Mouse (Mus musculus): ENCODE data around the gene Tnfrsf1a. TPM values are rescaled to one million over a fixed set of nuclear protein-coding genes. Genes with fewer than 3 reads are reported as not detected.
A peak's percentile ranks its signal among the peaks of the same experiment; 100 is the strongest.
"Not testable (repeated sequence)": the region's sequence is repeated elsewhere in the genome, so short reads cannot be mapped to it uniquely, and the experiment has no call there.

Tnfrsf1a gene
- polyA plus RNA-seq (2014; fragmentation: Nextera tagmentation; extraction: Ambion mirVana) = 19.0 and 19.2 TPM in 2 replicates

DNA sequence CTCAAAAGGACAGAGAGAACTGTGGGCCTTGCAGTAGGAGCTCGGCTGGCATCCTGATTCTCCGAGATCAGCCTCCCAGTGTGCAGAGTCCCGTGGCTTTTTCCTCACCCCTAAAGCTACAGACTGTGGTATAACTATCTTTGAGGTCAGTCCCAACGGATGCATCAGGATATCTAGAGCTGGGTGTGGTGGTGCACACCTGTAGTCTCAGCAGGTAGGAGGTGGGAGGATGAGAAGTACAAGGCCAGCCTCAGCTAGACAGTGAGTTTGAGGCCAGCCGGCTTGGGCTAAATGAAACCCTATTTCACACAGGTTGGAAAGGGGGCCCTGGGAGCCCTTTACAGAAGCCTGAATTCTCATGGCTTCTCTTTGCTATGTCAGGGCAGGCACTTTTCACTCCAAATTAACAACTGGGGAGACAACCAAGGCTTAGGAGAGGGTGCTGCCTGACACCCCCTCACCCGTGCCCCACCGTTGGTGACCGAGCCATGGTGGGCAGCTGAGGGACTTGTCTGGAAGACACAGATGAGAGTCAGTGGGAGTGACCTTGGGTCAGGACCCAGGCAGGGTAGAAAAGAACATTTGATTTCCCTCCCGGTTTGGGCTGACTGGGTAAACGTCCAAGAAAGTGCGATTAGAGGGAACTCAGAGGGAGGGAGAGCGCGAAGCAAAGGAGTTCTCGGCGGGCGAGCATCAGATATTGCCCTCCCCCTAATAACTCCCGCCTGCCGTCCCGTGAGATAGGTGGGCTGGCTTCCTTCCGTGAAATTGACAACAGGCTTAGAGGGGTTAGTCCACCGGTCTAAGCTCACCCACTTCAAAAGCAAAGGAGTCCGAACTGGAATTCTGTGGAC, at the start of gene Tnfrsf1a:
TSS of gene Tnfrsf1a (plus strand) at position 642 of the 854 bp plus-strand sequence.
- peak within 1 kb of the TSS; percentile 89 for H3K4me2 ChIP-seq
- H3K4me3 ChIP-seq (ENCODE audit: low read depth, low read length) = peak within 1 kb of the TSS; percentile 49
- no peaks in the 10 kb centered on the region for H3K36me3 ChIP-seq (ENCODE audit: control insufficient read depth, insufficient read depth, low read length)
- no peaks in the 10 kb centered on the region; the same call in 1 of the 2 replicates for H3K27me3 ChIP-seq (ENCODE audit: control insufficient read depth, insufficient read depth, low read length)
- peak; percentile 28 for ATAC-seq (ENCODE audit: low FRiP score)
- H3K9me3 ChIP-seq (ENCODE audit: control insufficient read depth, low read length) = no peaks in the 10 kb centered on the region
- WGBS = 5% methylated on average over 22 of the region's 22 CpGs
- no peak for DNase-seq (ENCODE audit: low spot score, missing footprints)
- H3K27ac ChIP-seq (ENCODE audit: low read depth, low read length) = no peak within 1 kb of the TSS
- H3K9ac ChIP-seq (ENCODE audit: low read length) = peak within 1 kb of the TSS; percentile 74
- peaks cover 12% of the 10 kb centered on the region for H3K4me1 ChIP-seq (ENCODE audit: control insufficient read depth, insufficient read depth, low read length)

DNA sequence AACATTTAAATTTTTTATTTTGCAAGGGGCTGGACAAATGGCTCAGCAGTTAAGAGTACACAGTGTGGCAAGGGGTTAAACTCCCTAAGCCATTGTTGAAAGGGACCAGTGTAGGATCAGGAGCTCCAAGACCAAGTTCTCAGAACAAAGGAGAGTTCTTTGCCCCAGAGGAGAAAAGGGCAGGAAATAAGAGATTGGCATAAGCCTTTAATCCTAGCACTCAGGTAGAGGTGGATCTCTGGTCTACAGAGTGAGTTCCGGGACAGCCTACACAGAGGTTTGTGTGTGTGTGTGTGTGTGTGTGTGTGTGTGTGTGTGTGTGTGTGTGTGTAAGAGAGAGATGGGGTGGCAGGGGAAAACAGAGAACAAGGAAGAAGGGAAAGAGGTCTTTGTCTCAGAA, 48.2 kb upstream of the Tnfrsf1a start:
- Histone ChIP-seq H3K9me3 (ENCODE audit: control insufficient read depth, low read length) (no peaks in the 10 kb centered on the region), H3K9ac (ENCODE audit: low read length) (no peak overlapping the region), H3K4me2 (no peak overlapping the region), H3K27me3 (ENCODE audit: control insufficient read depth, insufficient read depth, low read length) (no peaks in the 10 kb centered on the region), H3K27ac (ENCODE audit: low read depth, low read length) (no peak overlapping the region), H3K4me3 (ENCODE audit: low read depth, low read length) (no peak overlapping the region), H3K4me1 (ENCODE audit: control insufficient read depth, insufficient read depth, low read length) (no peaks in the 10 kb centered on the region), H3K36me3 (ENCODE audit: control insufficient read depth, insufficient read depth, low read length) (no peaks in the 10 kb centered on the region)
- ATAC-seq (ENCODE audit: low FRiP score) (no peak), DNase-seq (ENCODE audit: low spot score, missing footprints) (no peak)
- 52% methylated on average over 1 of the region's 1 CpGs for WGBS

- no peak for ATAC-seq (ENCODE audit: low FRiP score)
- H3K9me3 ChIP-seq (ENCODE audit: control insufficient read depth, low read length) = no peaks in the 10 kb centered on the region
- no peak overlapping the region for H3K9ac ChIP-seq (ENCODE audit: low read length)
- no peaks in the 10 kb centered on the region for H3K27me3 ChIP-seq (ENCODE audit: control insufficient read depth, insufficient read depth, low read length)
- H3K4me3 ChIP-seq (ENCODE audit: low read depth, low read length) = no peak overlapping the region
- no peaks in the 10 kb centered on the region for H3K36me3 ChIP-seq (ENCODE audit: control insufficient read depth, insufficient read depth, low read length)
- H3K4me1 ChIP-seq (ENCODE audit: control insufficient read depth, insufficient read depth, low read length) = no peaks in the 10 kb centered on the region
- no peak for DNase-seq (ENCODE audit: low spot score, missing footprints)
- no peak overlapping the region for H3K4me2 ChIP-seq
- 90% methylated on average over 24 of the region's 24 CpGs for WGBS
- no peak overlapping the region for H3K27ac ChIP-seq (ENCODE audit: low read depth, low read length)
Measured at GRCm38 (mm10) chr6:125302231-125302982, 46.8 kb upstream of the Tnfrsf1a start.

DNA sequence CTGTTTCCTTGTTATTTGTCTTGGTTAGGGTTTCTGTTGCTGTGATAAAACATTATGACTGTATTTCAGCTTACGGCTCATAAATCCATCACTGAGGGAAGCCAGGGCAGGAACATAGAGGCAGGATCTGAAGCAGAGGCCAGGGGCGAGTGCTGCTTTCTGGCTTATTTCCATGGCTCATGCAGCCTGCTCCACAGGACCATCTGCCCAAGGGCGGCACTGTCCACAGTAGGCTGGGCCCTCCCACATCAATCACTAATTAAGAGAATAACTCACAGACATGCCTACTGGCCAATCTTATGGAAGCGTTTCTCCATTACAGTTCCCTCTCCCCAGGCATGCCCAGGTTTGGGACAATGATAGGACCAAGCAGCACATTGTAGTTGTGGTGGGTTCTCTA, 45.9 kb upstream of the Tnfrsf1a start:
- Histone ChIP-seq H3K27me3 (ENCODE audit: control insufficient read depth, insufficient read depth, low read length) (no peaks in the 10 kb centered on the region), H3K9ac (ENCODE audit: low read length) (no peak overlapping the region), H3K9me3 (ENCODE audit: control insufficient read depth, low read length) (no peaks in the 10 kb centered on the region), H3K36me3 (ENCODE audit: control insufficient read depth, insufficient read depth, low read length) (no peaks in the 10 kb centered on the region), H3K4me3 (ENCODE audit: low read depth, low read length) (no peak overlapping the region), H3K4me2 (no peak overlapping the region), H3K27ac (ENCODE audit: low read depth, low read length) (no peak overlapping the region), H3K4me1 (ENCODE audit: control insufficient read depth, insufficient read depth, low read length) (no peaks in the 10 kb centered on the region)
- WGBS = 88% methylated on average over 4 of the region's 4 CpGs
- DNase-seq (ENCODE audit: low spot score, missing footprints) (no peak), ATAC-seq (ENCODE audit: low FRiP score) (no peak)

- 93% methylated on average over 7 of the region's 7 CpGs for WGBS
- H3K4me3 ChIP-seq (ENCODE audit: low read depth, low read length); DNase-seq (ENCODE audit: low spot score, missing footprints); H3K4me2 ChIP-seq; H3K36me3 ChIP-seq (ENCODE audit: control insufficient read depth, insufficient read depth, low read length); H3K4me1 ChIP-seq (ENCODE audit: control insufficient read depth, insufficient read depth, low read length); H3K9me3 ChIP-seq (ENCODE audit: control insufficient read depth, low read length); H3K27ac ChIP-seq (ENCODE audit: low read depth, low read length); ATAC-seq (ENCODE audit: low FRiP score); H3K27me3 ChIP-seq (ENCODE audit: control insufficient read depth, insufficient read depth, low read length); H3K9ac ChIP-seq (ENCODE audit: low read length): not testable (repeated sequence)
Measured at GRCm38 (mm10) chr6:125304408-125304807, 44.8 kb upstream of the Tnfrsf1a start.

GRCm38 (mm10) chr6:125305465-125305864, 43.7 kb upstream of the Tnfrsf1a start:
- Histone ChIP-seq H3K27ac (ENCODE audit: low read depth, low read length) (no peak overlapping the region), H3K4me2 (no peak overlapping the region), H3K9me3 (ENCODE audit: control insufficient read depth, low read length) (no peaks in the 10 kb centered on the region), H3K4me3 (ENCODE audit: low read depth, low read length) (no peak overlapping the region), H3K36me3 (ENCODE audit: control insufficient read depth, insufficient read depth, low read length) (no peaks in the 10 kb centered on the region), H3K9ac (ENCODE audit: low read length) (no peak overlapping the region), H3K4me1 (ENCODE audit: control insufficient read depth, insufficient read depth, low read length) (0 out of 2 replicates have a peak, but pooled peaks cover 2% of the 10 kb centered on the region), H3K27me3 (ENCODE audit: control insufficient read depth, insufficient read depth, low read length) (no peaks in the 10 kb centered on the region)
- ATAC-seq (ENCODE audit: low FRiP score) (no peak), DNase-seq (ENCODE audit: low spot score, missing footprints) (no peak)
- 93% methylated on average over 6 of the region's 6 CpGs for WGBS

DNA sequence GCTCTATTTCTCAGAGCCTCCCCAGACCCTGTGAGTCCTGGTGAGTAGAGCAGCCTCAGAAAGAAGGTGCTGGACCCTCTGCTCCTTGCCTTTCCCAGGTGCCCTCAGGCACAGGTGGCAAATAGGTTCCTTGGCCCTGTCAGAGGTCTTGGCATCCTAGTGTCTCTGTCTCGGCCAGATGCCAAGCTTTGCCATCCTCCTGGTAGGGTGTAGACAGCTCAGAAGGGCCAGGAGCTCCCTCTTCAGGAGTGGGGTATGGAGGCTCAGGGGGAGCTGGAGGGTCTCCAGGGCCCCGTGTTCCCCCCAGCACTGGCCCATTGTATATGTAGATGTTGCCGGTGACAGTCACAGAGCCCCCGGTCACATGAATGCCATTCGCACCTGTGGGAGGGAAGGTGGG, 42.1 kb upstream of the Tnfrsf1a start:
- ATAC-seq (ENCODE audit: low FRiP score) (no peak), DNase-seq (ENCODE audit: low spot score, missing footprints) (no peak)
- Histone ChIP-seq H3K27ac (ENCODE audit: low read depth, low read length) (no peak overlapping the region), H3K36me3 (ENCODE audit: control insufficient read depth, insufficient read depth, low read length) (no peaks in the 10 kb centered on the region), H3K27me3 (ENCODE audit: control insufficient read depth, insufficient read depth, low read length) (no peaks in the 10 kb centered on the region), H3K4me3 (ENCODE audit: low read depth, low read length) (no peak overlapping the region), H3K9ac (ENCODE audit: low read length) (no peak overlapping the region), H3K9me3 (ENCODE audit: control insufficient read depth, low read length) (no peaks in the 10 kb centered on the region), H3K4me1 (ENCODE audit: control insufficient read depth, insufficient read depth, low read length) (0 out of 2 replicates have a peak, but pooled peaks cover 2% of the 10 kb centered on the region), H3K4me2 (no peak overlapping the region)
- WGBS = 94% methylated on average over 5 of the region's 5 CpGs

- no peak overlapping the region for H3K4me2 ChIP-seq
- H3K27ac ChIP-seq (ENCODE audit: low read depth, low read length) = no peak overlapping the region
- no peaks in the 10 kb centered on the region for H3K36me3 ChIP-seq (ENCODE audit: control insufficient read depth, insufficient read depth, low read length)
- no peak overlapping the region for H3K4me3 ChIP-seq (ENCODE audit: low read depth, low read length)
- no peaks in the 10 kb centered on the region for H3K27me3 ChIP-seq (ENCODE audit: control insufficient read depth, insufficient read depth, low read length)
- H3K9ac ChIP-seq (ENCODE audit: low read length) = no peak overlapping the region
- 0 out of 2 replicates have a peak, but pooled peaks have one; percentile 34 for ATAC-seq (ENCODE audit: low FRiP score)
- whole genome bisulfite sequencing = 14% methylated on average over 13 of the region's 13 CpGs
- H3K4me1 ChIP-seq (ENCODE audit: control insufficient read depth, insufficient read depth, low read length) = peaks cover 17% of the 10 kb centered on the region
- DNase-seq (ENCODE audit: low spot score, missing footprints) = peak; percentile 84
- H3K9me3 ChIP-seq (ENCODE audit: control insufficient read depth, low read length) = no peaks in the 10 kb centered on the region
Measured at GRCm38 (mm10) chr6:125308921-125309320, 40.2 kb upstream of the Tnfrsf1a start.

DNA sequence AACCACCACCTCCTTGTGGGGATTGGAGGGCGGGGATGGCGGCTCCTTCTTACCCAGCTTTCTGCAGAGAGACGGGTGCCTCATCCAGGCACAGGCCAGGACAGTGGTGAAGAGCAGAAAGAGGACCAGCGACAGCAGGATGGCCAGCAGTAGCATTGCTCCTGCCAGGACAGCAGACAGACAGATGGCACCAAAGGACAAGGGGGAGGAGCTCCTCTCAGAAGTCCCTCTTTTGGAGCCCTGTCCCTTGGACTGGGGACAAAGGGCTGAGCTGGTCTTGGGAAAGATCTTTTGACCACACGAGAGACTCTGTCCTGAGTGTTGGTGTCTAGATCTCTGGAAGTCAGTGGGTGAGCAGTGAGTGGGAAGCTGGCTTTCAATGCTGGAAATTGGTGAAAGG, 39.8 kb upstream of the Tnfrsf1a start:
- no peak for ATAC-seq (ENCODE audit: low FRiP score)

More for the DNA sequence above, 39.8 kb upstream of the Tnfrsf1a start:
- no peak overlapping the region for H3K4me3 ChIP-seq (ENCODE audit: low read depth, low read length)
- H3K4me1 ChIP-seq (ENCODE audit: control insufficient read depth, insufficient read depth, low read length) = peaks cover 21% of the 10 kb centered on the region
- no peaks in the 10 kb centered on the region for H3K27me3 ChIP-seq (ENCODE audit: control insufficient read depth, insufficient read depth, low read length)
- H3K27ac ChIP-seq (ENCODE audit: low read depth, low read length) = no peak overlapping the region
- H3K9me3 ChIP-seq (ENCODE audit: control insufficient read depth, low read length) = no peaks in the 10 kb centered on the region
- no peak overlapping the region for H3K9ac ChIP-seq (ENCODE audit: low read length)
- DNase-seq (ENCODE audit: low spot score, missing footprints) = no peak
- H3K36me3 ChIP-seq (ENCODE audit: control insufficient read depth, insufficient read depth, low read length) = no peaks in the 10 kb centered on the region
- H3K4me2 ChIP-seq = no peak overlapping the region
- WGBS = 33% methylated on average over 5 of the region's 5 CpGs
